24 mouse cellular contexts compared by ENCODE assay signal in genomic region chr11:23753136-23753710, GRCm38 (mm10).
"Had no signal": no experiment of that assay in that cellular context is flagged by ENCODE, and none has a peak within 500 bp of the region (broad histone marks: within the 10 kb centered on the region; RNA-seq: fewer than 3 reads in every experiment).

No protein-coding gene starts in this region.

- H3K36me3 ChIP-seq: heart, embryonic 10.5 days; heart, embryonic 12.5 days; hindbrain, embryonic 10.5 days; hindbrain, embryonic 12.5 days; intestine, embryonic 15.5 days; limb, embryonic 10.5 days; limb, embryonic 12.5 days had no signal

- H3K27me3 ChIP-seq: heart, embryonic 12.5 days; hindbrain, embryonic 12.5 days; intestine, embryonic 15.5 days; limb, embryonic 12.5 days had no signal

- H3K9me3 ChIP-seq: heart, embryonic 10.5 days; heart, embryonic 12.5 days; hindbrain, embryonic 10.5 days; hindbrain, embryonic 12.5 days; intestine, embryonic 15.5 days; limb, embryonic 10.5 days; limb, embryonic 12.5 days had no signal

- H3K4me1 ChIP-seq: heart, embryonic 10.5 days; heart, embryonic 12.5 days; hindbrain, embryonic 10.5 days; hindbrain, embryonic 12.5 days; intestine, embryonic 15.5 days; limb, embryonic 10.5 days; limb, embryonic 12.5 days had no signal

- ATAC-seq: hindbrain, embryonic 16.5 days; intestine, embryonic 15.5 days; intestine, postnatal 0 days had no signal

- DNase-seq: gastrocnemius, postnatal 14 days; gastrocnemius, postnatal 36 days; heart, adult 18-20 months; heart, postnatal 10 days; heart, postnatal 4 days; kidney, adult 18-20 months; kidney, adult 8-10 months; kidney, postnatal 10 days; kidney, postnatal 25 days; kidney, postnatal 4 days; liver had no signal

- H3K4me2 ChIP-seq: heart, embryonic 12.5 days; hindbrain, embryonic 12.5 days; hindbrain, embryonic 14.5 days; intestine, embryonic 15.5 days; limb, embryonic 12.5 days; liver, embryonic 11.5 days had no signal

- H3K4me3 ChIP-seq: heart, embryonic 10.5 days; heart, embryonic 12.5 days; hindbrain, embryonic 10.5 days; hindbrain, embryonic 12.5 days; intestine, embryonic 15.5 days; layer of hippocampus, adult 2 months; left cerebral cortex, adult 2 months; limb, embryonic 10.5 days; limb, embryonic 12.5 days had no signal

- H3K9ac ChIP-seq: heart, embryonic 12.5 days; hindbrain, embryonic 12.5 days; hindbrain, embryonic 14.5 days; intestine, embryonic 15.5 days; limb, embryonic 12.5 days had no signal

- H3K27ac ChIP-seq: heart, embryonic 10.5 days; hindbrain, embryonic 10.5 days; hindbrain, embryonic 12.5 days; hindbrain, embryonic 14.5 days; intestine, embryonic 15.5 days; layer of hippocampus, adult 2 months; left cerebral cortex, adult 2 months; limb, embryonic 10.5 days; limb, embryonic 12.5 days had no signal
